Mouse (Mus musculus) midbrain, embryonic 14.5 days (tissue): ENCODE results near the gene Elp6. TPM values are rescaled to one million over a fixed set of nuclear protein-coding genes. Genes with fewer than 3 reads are reported as not detected.

Experiments
- ATAC-seq: fragments of 200-750 bp; cut with Nextera tagmentation; 2 replicates; pipeline ENCODE4 v1.8.0; 2017; ENCODE audit warnings: moderate number of reproducible peaks, moderate library complexity; ENCODE audit not compliant: low FRiP score, low TSS enrichment
- DNase-seq: peaks from one replicate; pipeline ENCODE4 v3.0.0-alpha.2; 2015
- H3K27ac ChIP-seq: fragments of 300-500 bp; sonication (generic); replicated peaks from 2 replicates; pipeline ENCODE4 v1.5.1; 2014; ENCODE audit warnings: mild to moderate bottlenecking, low read depth, low read length, moderate library complexity
- H3K27me3 ChIP-seq: fragments of 300-500 bp; sonication (generic); 2 replicates; pipeline ENCODE4 v1.6.1; 2014; ENCODE audit warnings: low read length, control low read depth, mixed read lengths; ENCODE audit not compliant: control insufficient read depth, insufficient read depth
- H3K36me3 ChIP-seq: fragments of 300-500 bp; sonication (generic); 2 replicates; pipeline ENCODE4 v1.6.1; 2014; ENCODE audit warnings: low read length, control low read depth; ENCODE audit not compliant: control insufficient read depth, insufficient read depth
- H3K4me1 ChIP-seq: fragments of 300-500 bp; sonication (generic); 2 replicates; pipeline ENCODE4 v1.6.1; 2014; ENCODE audit warnings: mild to moderate bottlenecking, antibody characterized with exemption, low read length, control low read depth; ENCODE audit not compliant: control insufficient read depth, insufficient read depth
- H3K4me2 ChIP-seq: fragments of 300-500 bp; sonication (generic); 2 replicates; pipeline ENCODE4 v1.6.1; 2014; ENCODE audit warnings: mild to moderate bottlenecking, low read length, moderate library complexity
- H3K4me3 ChIP-seq: fragments of 300-500 bp; sonication (generic); replicated peaks from 2 replicates; pipeline ENCODE4 v1.5.1; 2014; ENCODE audit warnings: low read depth, low read length
- H3K9ac ChIP-seq: fragments of 300-500 bp; sonication (generic); replicated peaks from 2 replicates; pipeline ENCODE4 v1.6.1; 2014; ENCODE audit warnings: mild to moderate bottlenecking, low read length, moderate library complexity
- H3K9me3 ChIP-seq: fragments of 300-500 bp; sonication (generic); 2 replicates; pipeline ENCODE4 v1.6.1; 2016; ENCODE audit warnings: low read length, control low read depth, mixed read lengths; ENCODE audit not compliant: control insufficient read depth
- WGBS: fragments of 180-500 bp; shearing (Covaris S2); extraction: QIAGEN DNeasy Blood & Tissue Kit; methylation state at CpG from one replicate; pipeline ENCODE4 v1.1.7; 2014; 5-methylcytosine and 5-hydroxymethylcytosine counted together
- polyA plus RNA-seq: library from polyadenylated mRNA; unstranded; fragments of >200 nt; fragmentation: Nextera tagmentation; extraction: Ambion mirVana; gene quantifications from 2 replicates; pipeline ENCODE4 v1.2.1, GENCODE M21; 2014

Gene Elp6
- polyA plus RNA-seq, 1 experiment from 2014 or later = 43.5 TPM

- ATAC-seq (no peak), DNase-seq (no peak)
- Histone ChIP-seq H3K9me3 (no peaks in the 10 kb centered on the region), H3K9ac (no peak overlapping the region), H3K27me3 (no peaks in the 10 kb centered on the region), H3K4me2 (no peak overlapping the region), H3K4me3 (no peak overlapping the region), H3K36me3 (no peaks in the 10 kb centered on the region), H3K4me1 (no peaks in the 10 kb centered on the region), H3K27ac (no peak overlapping the region)
- 90% methylated on average over 5 of the region's 5 CpGs for WGBS
Observed at GRCm38 (mm10) chr9:110340037-110340750, 35.2 kb downstream of the Elp6 start.

GRCm38 (mm10) chr9:110342008-110342407 lies 37.0 kb downstream of the Elp6 start:
- no peak for DNase-seq
- H3K9me3 ChIP-seq = no peaks in the 10 kb centered on the region
- WGBS = 88% methylated on average over 8 of the region's 8 CpGs

GRCm38 (mm10) chr9:110343805-110344204 lies 38.8 kb downstream of the Elp6 start:
- no peak for DNase-seq

More at GRCm38 (mm10) chr9:110342008-110342407, 37.0 kb downstream of the Elp6 start:
- H3K36me3 ChIP-seq = no peaks in the 10 kb centered on the region
- no peak overlapping the region for H3K4me2 ChIP-seq
- no peak for ATAC-seq
- no peak overlapping the region for H3K4me3 ChIP-seq
- H3K9ac ChIP-seq = no peak overlapping the region
- no peak overlapping the region for H3K27ac ChIP-seq
- no peaks in the 10 kb centered on the region for H3K27me3 ChIP-seq
- H3K4me1 ChIP-seq = no peaks in the 10 kb centered on the region

GRCm38 (mm10) chr9:110345057-110345739 lies 40.2 kb downstream of the Elp6 start:
- Histone ChIP-seq H3K9ac (no peak overlapping the region), H3K9me3 (no peaks in the 10 kb centered on the region), H3K4me3 (no peak overlapping the region), H3K4me2 (no peak overlapping the region), H3K27me3 (no peaks in the 10 kb centered on the region), H3K4me1 (no peaks in the 10 kb centered on the region), H3K27ac (no peak overlapping the region), H3K36me3 (no peaks in the 10 kb centered on the region)
- no peak for DNase-seq
- WGBS = 81% methylated on average over 7 of the region's 7 CpGs
- ATAC-seq = no peak

More at GRCm38 (mm10) chr9:110343805-110344204, 38.8 kb downstream of the Elp6 start:
- Histone ChIP-seq H3K4me1 (no peaks in the 10 kb centered on the region), H3K27me3 (no peaks in the 10 kb centered on the region), H3K9ac (no peak overlapping the region), H3K4me2 (no peak overlapping the region), H3K9me3 (no peaks in the 10 kb centered on the region), H3K4me3 (no peak overlapping the region), H3K27ac (no peak overlapping the region), H3K36me3 (no peaks in the 10 kb centered on the region)
- whole genome bisulfite sequencing = 61% methylated on average over 6 of the region's 6 CpGs
- no peak for ATAC-seq

GRCm38 (mm10) chr9:110348899-110349298 lies 43.9 kb downstream of the Elp6 start:
- H3K4me1 ChIP-seq = no peaks in the 10 kb centered on the region
- DNase-seq = no peak
- peaks cover 3% of the 10 kb centered on the region; the same call in 1 of the 2 replicates for H3K36me3 ChIP-seq
- H3K27ac ChIP-seq = no peak overlapping the region
- H3K27me3 ChIP-seq = no peaks in the 10 kb centered on the region
- no peaks in the 10 kb centered on the region for H3K9me3 ChIP-seq
- H3K4me3 ChIP-seq = no peak overlapping the region
- 77% methylated on average over 4 of the region's 4 CpGs for WGBS
- H3K4me2 ChIP-seq = no peak overlapping the region
- H3K9ac ChIP-seq = no peak overlapping the region
- no peak for ATAC-seq

- Histone ChIP-seq H3K4me1 (no peaks in the 10 kb centered on the region), H3K4me2 (no peak overlapping the region)
- WGBS = 94% methylated on average over 5 of the region's 5 CpGs
Observed at GRCm38 (mm10) chr9:110350188-110350587, 45.2 kb downstream of the Elp6 start.

GRCm38 (mm10) chr9:110350612-110351011 lies 45.6 kb downstream of the Elp6 start:
- WGBS = 95% methylated on average over 5 of the region's 5 CpGs

More at GRCm38 (mm10) chr9:110350188-110350587, 45.2 kb downstream of the Elp6 start:
- H3K9me3 ChIP-seq = no peaks in the 10 kb centered on the region
- ATAC-seq = no peak
- no peak overlapping the region for H3K9ac ChIP-seq
- H3K4me3 ChIP-seq = no peak overlapping the region
- peaks cover 12% of the 10 kb centered on the region for H3K36me3 ChIP-seq
- H3K27ac ChIP-seq = no peak overlapping the region
- H3K27me3 ChIP-seq = no peaks in the 10 kb centered on the region
- no peak for DNase-seq

GRCm38 (mm10) chr9:110351350-110351749 lies 46.4 kb downstream of the Elp6 start:
- Histone ChIP-seq H3K4me1 (no peaks in the 10 kb centered on the region), H3K36me3 (peaks cover 20% of the 10 kb centered on the region), H3K4me2 (no peak overlapping the region), H3K4me3 (no peak overlapping the region), H3K27me3 (no peaks in the 10 kb centered on the region), H3K9ac (no peak overlapping the region), H3K9me3 (no peaks in the 10 kb centered on the region), H3K27ac (no peak overlapping the region)
- no peak for ATAC-seq
- no peak for DNase-seq
- WGBS = 92% methylated on average over 2 of the region's 2 CpGs

More at GRCm38 (mm10) chr9:110350612-110351011, 45.6 kb downstream of the Elp6 start:
- Histone ChIP-seq H3K9ac (no peak overlapping the region), H3K4me1 (no peaks in the 10 kb centered on the region), H3K9me3 (no peaks in the 10 kb centered on the region), H3K27ac (no peak overlapping the region), H3K27me3 (no peaks in the 10 kb centered on the region), H3K4me3 (no peak overlapping the region), H3K36me3 (peaks cover 13% of the 10 kb centered on the region), H3K4me2 (no peak overlapping the region)
- ATAC-seq (no peak), DNase-seq (no peak)
